Mouse (Mus musculus): ENCODE data around the gene Olfr652.

DNA sequence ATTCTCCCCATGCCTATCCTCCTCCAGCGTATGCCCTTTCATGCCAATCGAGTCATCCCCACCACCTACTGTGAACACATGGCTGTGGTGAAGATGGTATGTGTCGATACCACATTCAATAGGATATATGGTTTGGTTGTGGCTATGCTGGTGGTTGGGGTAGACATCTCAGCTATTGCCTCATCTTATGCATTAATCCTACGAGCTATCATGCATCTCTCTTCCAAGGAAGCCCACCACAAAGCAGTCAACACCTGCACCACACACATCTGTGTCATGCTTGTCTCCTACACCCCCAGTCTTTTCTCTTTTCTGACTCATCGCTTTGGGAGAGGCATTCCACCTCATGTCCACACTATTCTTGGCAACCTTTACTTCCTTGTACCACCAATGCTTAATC is 27.6 kb downstream of the Olfr652 start:
- no peak for TF ChIP-seq CTCF (IDR thresholded peaks at IDR 0.05; ENCODE audit: low read depth)
- TF ChIP-seq EP300 (IDR thresholded peaks at IDR 0.05; ENCODE audit: low read depth): no peak
